Mouse (Mus musculus): ENCODE results near the gene Itga11. TPM values are rescaled to one million over a fixed set of nuclear protein-coding genes. Genes with fewer than 3 reads are reported as not detected.
"Not testable (repeated sequence)": the region's sequence is repeated elsewhere in the genome, so short reads cannot be mapped to it uniquely, and the experiment has no call there.

The Itga11 gene
- polyA plus RNA-seq, 1 experiment from 2014 or later, result 1.4 TPM

DNA sequence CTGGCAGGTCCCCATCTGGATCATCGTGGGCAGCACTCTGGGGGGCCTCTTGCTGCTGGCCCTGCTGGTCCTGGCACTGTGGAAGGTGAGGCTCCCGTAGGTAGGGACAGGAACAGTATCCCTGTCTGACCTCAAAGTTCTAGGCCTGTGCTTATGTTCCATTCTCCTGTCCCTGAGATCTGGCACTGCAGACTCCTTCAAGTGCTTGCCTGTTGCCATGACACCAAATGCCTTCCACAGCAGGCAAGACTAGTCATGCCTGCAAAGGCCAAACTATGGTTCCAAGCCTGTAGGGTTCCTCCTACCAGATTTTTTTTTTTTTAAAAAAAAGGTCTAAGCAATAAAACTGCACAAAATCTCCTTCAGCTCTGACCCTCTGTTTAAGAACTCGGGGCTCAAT, 104.3 kb downstream of the Itga11 start:
- no peaks in the 10 kb centered on the region for H3K27me3 ChIP-seq (ENCODE audit: control insufficient read depth, insufficient read depth, low read length)
- no peaks in the 10 kb centered on the region for H3K9me3 ChIP-seq (ENCODE audit: control insufficient read depth, low read depth, low read length)
- no peaks in the 10 kb centered on the region for H3K36me3 ChIP-seq (ENCODE audit: control insufficient read depth, insufficient read depth, low read length)
- no peak for ATAC-seq (ENCODE audit: insufficient number of reproducible peaks, insufficient read depth, low FRiP score, low read depth)
- H3K9ac ChIP-seq (replicated peaks; ENCODE audit: low read depth, low read length), result no peak overlapping the region
- WGBS, result 65% methylated on average over 3 of the region's 3 CpGs
- no peak overlapping the region for H3K4me2 ChIP-seq (replicated peaks; ENCODE audit: low read depth, low read length)
- no peak overlapping the region for H3K27ac ChIP-seq (ENCODE audit: low read length)
- H3K4me1 ChIP-seq (ENCODE audit: control insufficient read depth, insufficient read depth, low read length), result peaks cover 15% of the 10 kb centered on the region; the same call in 1 of the 2 replicates
- H3K4me3 ChIP-seq (ENCODE audit: low read depth, low read length), result no peak overlapping the region

- no peak for ATAC-seq (ENCODE audit: insufficient number of reproducible peaks, insufficient read depth, low FRiP score, low read depth)
- no peak overlapping the region for H3K4me3 ChIP-seq (ENCODE audit: low read depth, low read length)
- no peaks in the 10 kb centered on the region for H3K27me3 ChIP-seq (ENCODE audit: control insufficient read depth, insufficient read depth, low read length)
- no peaks in the 10 kb centered on the region for H3K9me3 ChIP-seq (ENCODE audit: control insufficient read depth, low read depth, low read length)
- WGBS, result 44% methylated on average over 16 of the region's 16 CpGs
- H3K9ac ChIP-seq (replicated peaks; ENCODE audit: low read depth, low read length), result no peak overlapping the region
- no peak overlapping the region for H3K27ac ChIP-seq (ENCODE audit: low read length)
- H3K4me1 ChIP-seq (ENCODE audit: control insufficient read depth, insufficient read depth, low read length), result peaks cover 9% of the 10 kb centered on the region; the same call in 1 of the 2 replicates
- H3K36me3 ChIP-seq (ENCODE audit: control insufficient read depth, insufficient read depth, low read length), result no peaks in the 10 kb centered on the region
- H3K4me2 ChIP-seq (replicated peaks; ENCODE audit: low read depth, low read length), result no peak overlapping the region
Measured at GRCm38 (mm10) chr9:62782976-62783781, 105.6 kb downstream of the Itga11 start.

- H3K27ac ChIP-seq (ENCODE audit: low read length), result no peak overlapping the region
- 88% methylated on average over 2 of the region's 2 CpGs for WGBS
- H3K36me3 ChIP-seq (ENCODE audit: control insufficient read depth, insufficient read depth, low read length), result no peaks in the 10 kb centered on the region
- ATAC-seq (ENCODE audit: insufficient number of reproducible peaks, insufficient read depth, low FRiP score, low read depth), result no peak
- no peaks in the 10 kb centered on the region; the same call in 1 of the 2 replicates for H3K4me1 ChIP-seq (ENCODE audit: control insufficient read depth, insufficient read depth, low read length)
- no peak overlapping the region for H3K4me3 ChIP-seq (ENCODE audit: low read depth, low read length)
- no peaks in the 10 kb centered on the region for H3K9me3 ChIP-seq (ENCODE audit: control insufficient read depth, low read depth, low read length)
- no peak overlapping the region for H3K9ac ChIP-seq (replicated peaks; ENCODE audit: low read depth, low read length)
- H3K4me2 ChIP-seq (replicated peaks; ENCODE audit: low read depth, low read length), result no peak overlapping the region
- H3K27me3 ChIP-seq (ENCODE audit: control insufficient read depth, insufficient read depth, low read length), result no peaks in the 10 kb centered on the region
Measured at GRCm38 (mm10) chr9:62784233-62784632, 106.6 kb downstream of the Itga11 start.

DNA sequence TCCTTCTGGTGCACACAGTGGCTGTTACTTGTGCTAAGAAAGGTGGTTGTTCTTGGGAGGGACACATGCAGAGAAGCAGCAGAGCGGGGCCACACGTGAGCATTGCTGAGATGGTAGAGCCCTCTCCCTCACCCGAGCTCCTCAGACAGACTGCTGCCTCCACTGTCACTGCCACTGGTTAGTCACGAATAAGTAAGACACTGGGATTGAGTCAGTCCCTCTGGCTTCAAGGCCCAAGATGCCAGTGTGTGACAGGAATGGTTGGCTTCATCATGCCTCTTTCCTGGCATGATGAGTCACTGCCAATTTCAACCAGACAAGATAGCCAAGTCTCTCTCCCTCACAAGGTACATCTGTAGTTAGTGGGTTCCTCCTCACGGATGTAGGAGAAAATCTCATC, 109.1 kb downstream of the Itga11 start:
- H3K9me3 ChIP-seq (ENCODE audit: control insufficient read depth, low read depth, low read length), result no peaks in the 10 kb centered on the region
- no peak overlapping the region for H3K4me3 ChIP-seq (ENCODE audit: low read depth, low read length)
- no peaks in the 10 kb centered on the region; the same call in 1 of the 2 replicates for H3K4me1 ChIP-seq (ENCODE audit: control insufficient read depth, insufficient read depth, low read length)
- H3K27ac ChIP-seq (ENCODE audit: low read length), result no peak overlapping the region
- no peak overlapping the region for H3K4me2 ChIP-seq (replicated peaks; ENCODE audit: low read depth, low read length)
- 82% methylated on average over 5 of the region's 5 CpGs for WGBS
- no peak for ATAC-seq (ENCODE audit: insufficient number of reproducible peaks, insufficient read depth, low FRiP score, low read depth)
- no peak overlapping the region for H3K9ac ChIP-seq (replicated peaks; ENCODE audit: low read depth, low read length)
- H3K36me3 ChIP-seq (ENCODE audit: control insufficient read depth, insufficient read depth, low read length), result no peaks in the 10 kb centered on the region
- H3K27me3 ChIP-seq (ENCODE audit: control insufficient read depth, insufficient read depth, low read length), result no peaks in the 10 kb centered on the region

GRCm38 (mm10) chr9:62789856-62790255, 112.2 kb downstream of the Itga11 start:
- Histone ChIP-seq H3K4me3 (ENCODE audit: low read depth, low read length) (no peak overlapping the region), H3K4me1 (ENCODE audit: control insufficient read depth, insufficient read depth, low read length) (no peaks in the 10 kb centered on the region), H3K4me2 (replicated peaks; ENCODE audit: low read depth, low read length) (no peak overlapping the region), H3K9ac (replicated peaks; ENCODE audit: low read depth, low read length) (no peak overlapping the region), H3K27me3 (ENCODE audit: control insufficient read depth, insufficient read depth, low read length) (no peaks in the 10 kb centered on the region), H3K9me3 (ENCODE audit: control insufficient read depth, low read depth, low read length) (no peaks in the 10 kb centered on the region), H3K27ac (ENCODE audit: low read length) (no peak overlapping the region), H3K36me3 (ENCODE audit: control insufficient read depth, insufficient read depth, low read length) (0 out of 2 replicates have a peak, but pooled peaks cover 2% of the 10 kb centered on the region)
- WGBS, result 91% methylated on average over 12 of the region's 12 CpGs
- ATAC-seq (ENCODE audit: insufficient number of reproducible peaks, insufficient read depth, low FRiP score, low read depth), result no peak

DNA sequence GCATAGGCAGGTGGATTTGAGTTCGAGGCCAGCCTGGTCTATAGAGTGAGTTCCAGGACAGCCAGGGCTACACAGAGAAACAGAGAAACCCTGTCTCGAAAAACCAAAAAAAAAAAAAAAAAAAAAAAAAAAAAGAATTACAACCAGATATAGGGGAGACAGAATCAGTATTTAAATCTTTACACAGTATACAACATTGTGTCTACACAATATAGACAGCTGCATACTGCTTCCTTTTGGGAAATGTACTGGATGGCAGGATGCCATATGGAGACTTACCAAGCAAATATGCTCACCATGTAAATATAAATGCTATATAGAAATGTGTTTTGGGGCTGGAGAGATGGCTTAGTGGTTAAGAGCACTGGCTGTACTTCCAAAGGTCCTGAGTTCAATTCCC, 121.6 kb downstream of the Itga11 start:
- not testable (repeated sequence) for H3K27me3 ChIP-seq (ENCODE audit: control insufficient read depth, insufficient read depth, low read length); H3K4me3 ChIP-seq (ENCODE audit: low read depth, low read length); ATAC-seq (ENCODE audit: insufficient number of reproducible peaks, insufficient read depth, low FRiP score, low read depth); H3K4me2 ChIP-seq (replicated peaks; ENCODE audit: low read depth, low read length); H3K27ac ChIP-seq (ENCODE audit: low read length); H3K9ac ChIP-seq (replicated peaks; ENCODE audit: low read depth, low read length); H3K9me3 ChIP-seq (ENCODE audit: control insufficient read depth, low read depth, low read length); H3K4me1 ChIP-seq (ENCODE audit: control insufficient read depth, insufficient read depth, low read length)
- peaks cover 33% of the 10 kb centered on the region for H3K36me3 ChIP-seq (ENCODE audit: control insufficient read depth, insufficient read depth, low read length)
- 84% methylated on average over 2 of the region's 2 CpGs for WGBS

DNA sequence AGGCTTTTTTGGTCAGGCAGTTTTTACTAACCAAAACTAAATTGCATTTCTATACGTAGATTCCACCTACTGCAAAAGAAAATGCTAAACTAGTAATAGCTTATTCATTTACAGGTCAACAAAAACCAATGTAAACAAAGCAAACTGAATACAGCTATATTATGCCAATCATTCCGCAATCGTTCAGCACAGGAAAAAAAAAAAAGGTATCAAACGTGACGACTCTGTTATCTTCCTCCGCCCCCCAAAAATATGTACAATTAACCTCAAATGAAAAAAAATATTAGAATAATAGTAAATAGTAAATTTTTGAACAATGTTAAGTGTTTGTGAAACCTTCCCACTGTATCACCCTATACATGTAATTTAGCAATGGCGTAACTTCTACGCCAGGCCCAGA, 132.5 kb downstream of the Itga11 start:
- no peaks in the 10 kb centered on the region for H3K9me3 ChIP-seq (ENCODE audit: control insufficient read depth, low read depth, low read length)
- peak overlapping the region; percentile 99 for H3K4me3 ChIP-seq (ENCODE audit: low read depth, low read length)
- no peaks in the 10 kb centered on the region for H3K27me3 ChIP-seq (ENCODE audit: control insufficient read depth, insufficient read depth, low read length)
- 10% methylated on average over 8 of the region's 8 CpGs for WGBS
- H3K4me1 ChIP-seq (ENCODE audit: control insufficient read depth, insufficient read depth, low read length), result peaks cover 20% of the 10 kb centered on the region
- no peak overlapping the region for H3K27ac ChIP-seq (ENCODE audit: low read length)
- ATAC-seq (ENCODE audit: insufficient number of reproducible peaks, insufficient read depth, low FRiP score, low read depth), result no peak
- H3K4me2 ChIP-seq (replicated peaks; ENCODE audit: low read depth, low read length), result peak overlapping the region; percentile 95
- no peaks in the 10 kb centered on the region for H3K36me3 ChIP-seq (ENCODE audit: control insufficient read depth, insufficient read depth, low read length)
- peak overlapping the region; percentile 87 for H3K9ac ChIP-seq (replicated peaks; ENCODE audit: low read depth, low read length)

GRCm38 (mm10) chr9:62810543-62811515, 133.2 kb downstream of the Itga11 start:
- H3K27me3 ChIP-seq (ENCODE audit: control insufficient read depth, insufficient read depth, low read length), result no peaks in the 10 kb centered on the region
- H3K9ac ChIP-seq (replicated peaks; ENCODE audit: low read depth, low read length), result peak overlapping the region; percentile 87
- H3K4me2 ChIP-seq (replicated peaks; ENCODE audit: low read depth, low read length), result peak overlapping the region; percentile 95
- H3K4me1 ChIP-seq (ENCODE audit: control insufficient read depth, insufficient read depth, low read length), result peaks cover 20% of the 10 kb centered on the region
- no peaks in the 10 kb centered on the region for H3K36me3 ChIP-seq (ENCODE audit: control insufficient read depth, insufficient read depth, low read length)
- whole genome bisulfite sequencing, result under 1% methylated on average over 57 of the region's 58 CpGs
- H3K9me3 ChIP-seq (ENCODE audit: control insufficient read depth, low read depth, low read length), result no peaks in the 10 kb centered on the region
- H3K4me3 ChIP-seq (ENCODE audit: low read depth, low read length), result peak overlapping the region; percentile 99
- peak overlapping the region; percentile 96 for H3K27ac ChIP-seq (ENCODE audit: low read length)
- ATAC-seq (ENCODE audit: insufficient number of reproducible peaks, insufficient read depth, low FRiP score, low read depth), result no peak; the same call in none of the 2 replicates
